Mouse (Mus musculus): ENCODE measurements around the gene Sec14l5. TPM values are rescaled to one million over a fixed set of nuclear protein-coding genes. Genes with fewer than 3 reads are reported as not detected.

Sec14l5 gene
- polyA plus RNA-seq, 2 experiments = 0.01 TPM; not detected in 1

DNA sequence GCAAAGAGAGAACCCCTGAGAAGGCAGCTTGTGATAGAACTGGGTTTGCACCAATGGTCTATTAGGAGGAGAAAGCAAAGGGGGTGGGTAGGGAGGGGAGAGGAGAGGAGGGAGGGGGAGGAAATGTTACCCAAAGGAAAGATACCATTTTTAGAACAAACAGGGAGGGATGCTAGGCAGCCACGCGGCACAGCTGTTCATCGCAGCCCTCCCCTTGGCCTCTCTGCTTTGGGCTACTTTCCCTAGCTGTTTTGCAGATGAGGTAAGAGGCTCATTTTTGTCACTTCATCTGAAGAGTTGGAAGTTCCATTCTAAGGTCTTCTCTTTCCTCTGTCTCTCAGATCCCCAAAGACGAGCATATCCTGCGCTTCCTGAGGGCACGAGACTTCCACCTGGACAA lies 25.7 kb downstream of the Sec14l5 start:
- Histone ChIP-seq H3K9me3 (ENCODE audit: control insufficient read depth, low read length) (no peaks in the 10 kb centered on the region), H3K4me1 (replicated peaks; ENCODE audit: control insufficient read depth in 2 of 2, insufficient read depth in 2 of 2, low read length in 1 of 2) (no peaks in the 10 kb centered on the region), H3K4me3 (ENCODE audit: insufficient read depth in 1 of 2, low read depth in 2 of 2, low read length in 2 of 2) (no peak overlapping the region), H3K36me3 (replicated peaks; ENCODE audit: control insufficient read depth, insufficient read depth, low read depth) (no peaks in the 10 kb centered on the region), H3K9ac (replicated peaks) (no peak overlapping the region), H3K4me2 (ENCODE audit: low read depth) (no peak overlapping the region), H3K27me3 (ENCODE audit: control insufficient read depth, insufficient read depth, low read length) (no peaks in the 10 kb centered on the region), H3K27ac (no peak overlapping the region)
- TF ChIP-seq EP300 (IDR thresholded peaks at IDR 0.05; ENCODE audit: low read depth) (no peak), CTCF (IDR thresholded peaks at IDR 0.05; ENCODE audit: low read depth) (no peak)
- WGBS (ENCODE audit: insufficient replicate concordance) = 81% methylated on average over 6 of the region's 6 CpGs
- DNase-seq (ENCODE audit: low read depth in 3 of 3, low spot score in 3 of 3) = no peak
- no peak for ATAC-seq (ENCODE audit: insufficient read depth)

GRCm38 (mm10) chr16:5183310-5183975 lies 36.5 kb downstream of the Sec14l5 start:
- DNase-seq (ENCODE audit: low read depth in 3 of 3, low spot score in 3 of 3) (no peak), ATAC-seq (ENCODE audit: insufficient read depth) (no peak)
- no peaks in the 10 kb centered on the region for H3K4me1 ChIP-seq (replicated peaks; ENCODE audit: control insufficient read depth in 2 of 2, insufficient read depth in 2 of 2, low read length in 1 of 2)
- no peak overlapping the region for H3K9ac ChIP-seq (replicated peaks)
- H3K27ac ChIP-seq = no peak overlapping the region
- WGBS (ENCODE audit: insufficient replicate concordance) = 69% methylated on average over 18 of the region's 18 CpGs
- no peaks in the 10 kb centered on the region for H3K9me3 ChIP-seq (ENCODE audit: control insufficient read depth, low read length)
- TF ChIP-seq EP300 (IDR thresholded peaks at IDR 0.05; ENCODE audit: low read depth) (no peak), CTCF (IDR thresholded peaks at IDR 0.05; ENCODE audit: low read depth) (no peak)
- no peak overlapping the region for H3K4me2 ChIP-seq (ENCODE audit: low read depth)
- no peak overlapping the region for H3K4me3 ChIP-seq (ENCODE audit: insufficient read depth in 1 of 2, low read depth in 2 of 2, low read length in 2 of 2)
- no peaks in the 10 kb centered on the region for H3K36me3 ChIP-seq (replicated peaks; ENCODE audit: control insufficient read depth, insufficient read depth, low read depth)
- no peaks in the 10 kb centered on the region for H3K27me3 ChIP-seq (ENCODE audit: control insufficient read depth, insufficient read depth, low read length)

- H3K4me3 ChIP-seq (ENCODE audit: insufficient read depth in 1 of 2, low read depth in 2 of 2, low read length in 2 of 2) = no peak overlapping the region
- DNase-seq (ENCODE audit: low read depth in 3 of 3, low spot score in 3 of 3) (no peak), ATAC-seq (ENCODE audit: insufficient read depth) (no peak)
- H3K4me1 ChIP-seq (replicated peaks; ENCODE audit: control insufficient read depth in 2 of 2, insufficient read depth in 2 of 2, low read length in 1 of 2) = no peaks in the 10 kb centered on the region
- no peak overlapping the region for H3K4me2 ChIP-seq (ENCODE audit: low read depth)
- H3K9ac ChIP-seq (replicated peaks) = no peak overlapping the region
- no peaks in the 10 kb centered on the region for H3K27me3 ChIP-seq (ENCODE audit: control insufficient read depth, insufficient read depth, low read length)
- H3K27ac ChIP-seq = no peak overlapping the region
- H3K9me3 ChIP-seq (ENCODE audit: control insufficient read depth, low read length) = no peaks in the 10 kb centered on the region
- TF ChIP-seq EP300 (IDR thresholded peaks at IDR 0.05; ENCODE audit: low read depth) = no peak
- TF ChIP-seq CTCF (IDR thresholded peaks at IDR 0.05; ENCODE audit: low read depth) = no peak
- H3K36me3 ChIP-seq (replicated peaks; ENCODE audit: control insufficient read depth, insufficient read depth, low read depth) = no peaks in the 10 kb centered on the region
- WGBS (ENCODE audit: insufficient replicate concordance) = 28% methylated on average over 8 of the region's 8 CpGs
Observed at GRCm38 (mm10) chr16:5184101-5184500, 37.2 kb downstream of the Sec14l5 start.

DNA sequence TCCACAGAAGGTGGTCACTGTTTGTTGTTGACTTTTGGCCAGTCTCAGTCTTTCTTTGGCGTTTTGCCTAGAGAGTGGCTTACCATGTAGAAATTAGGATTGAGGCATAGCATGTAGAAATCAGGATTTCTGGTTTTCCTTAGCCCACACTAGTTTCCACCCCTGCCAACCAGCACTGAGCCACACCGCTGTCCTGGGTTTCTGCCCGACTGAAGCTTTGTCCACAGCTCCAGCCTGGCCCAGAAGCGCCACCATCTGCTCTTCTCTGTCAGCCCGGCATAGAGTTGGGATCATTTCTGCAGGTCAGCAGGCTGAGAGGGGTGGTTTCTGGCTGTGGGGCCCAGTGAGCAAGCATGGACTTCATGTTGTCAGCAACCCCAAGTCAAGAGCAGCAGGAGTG lies 38.0 kb downstream of the Sec14l5 start:
- WGBS (ENCODE audit: insufficient replicate concordance) = 72% methylated on average over 5 of the region's 5 CpGs
- no peaks in the 10 kb centered on the region for H3K27me3 ChIP-seq (ENCODE audit: control insufficient read depth, insufficient read depth, low read length)
- H3K4me1 ChIP-seq (replicated peaks; ENCODE audit: control insufficient read depth in 2 of 2, insufficient read depth in 2 of 2, low read length in 1 of 2) = no peaks in the 10 kb centered on the region
- no peak overlapping the region for H3K4me2 ChIP-seq (ENCODE audit: low read depth)
- H3K36me3 ChIP-seq (replicated peaks; ENCODE audit: control insufficient read depth, insufficient read depth, low read depth) = no peaks in the 10 kb centered on the region
- no peak for DNase-seq (ENCODE audit: low read depth in 3 of 3, low spot score in 3 of 3)
- ATAC-seq (ENCODE audit: insufficient read depth) = no peak
- H3K9me3 ChIP-seq (ENCODE audit: control insufficient read depth, low read length) = no peaks in the 10 kb centered on the region
- H3K9ac ChIP-seq (replicated peaks) = no peak overlapping the region
- no peak overlapping the region for H3K27ac ChIP-seq
- TF ChIP-seq EP300 (IDR thresholded peaks at IDR 0.05; ENCODE audit: low read depth) = no peak
- no peak for TF ChIP-seq CTCF (IDR thresholded peaks at IDR 0.05; ENCODE audit: low read depth)
- H3K4me3 ChIP-seq (ENCODE audit: insufficient read depth in 1 of 2, low read depth in 2 of 2, low read length in 2 of 2) = no peak overlapping the region

DNA sequence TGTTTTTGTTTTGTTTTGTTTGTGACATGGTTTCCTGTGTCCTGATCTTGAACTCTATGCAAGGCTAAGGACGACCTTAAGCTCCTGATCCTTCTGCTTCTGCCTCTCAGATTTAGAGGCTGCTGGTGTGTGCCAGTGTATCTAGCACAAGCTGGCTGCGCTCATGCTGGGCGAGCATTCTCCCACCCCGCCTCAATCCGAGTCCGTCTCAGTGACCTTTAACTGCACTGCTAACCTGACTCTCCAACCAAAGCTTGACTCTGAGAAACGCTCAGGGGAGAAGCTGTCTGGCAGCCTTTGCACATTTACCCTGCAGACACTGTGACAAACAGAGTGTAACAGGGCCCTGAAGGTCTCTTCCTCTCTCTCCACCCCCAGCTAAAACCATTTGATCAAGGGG lies 38.8 kb downstream of the Sec14l5 start:
- 63% methylated on average over 7 of the region's 7 CpGs for WGBS (ENCODE audit: insufficient replicate concordance)
- TF ChIP-seq CTCF (IDR thresholded peaks at IDR 0.05; ENCODE audit: low read depth) = no peak
- TF ChIP-seq EP300 (IDR thresholded peaks at IDR 0.05; ENCODE audit: low read depth) = no peak
- no peak overlapping the region for H3K4me2 ChIP-seq (ENCODE audit: low read depth)
- H3K36me3 ChIP-seq (replicated peaks; ENCODE audit: control insufficient read depth, insufficient read depth, low read depth) = no peaks in the 10 kb centered on the region
- H3K27me3 ChIP-seq (ENCODE audit: control insufficient read depth, insufficient read depth, low read length) = no peaks in the 10 kb centered on the region
- ATAC-seq (ENCODE audit: insufficient read depth) (no peak), DNase-seq (ENCODE audit: low read depth in 3 of 3, low spot score in 3 of 3) (no peak)
- no peak overlapping the region for H3K9ac ChIP-seq (replicated peaks)
- H3K9me3 ChIP-seq (ENCODE audit: control insufficient read depth, low read length) = no peaks in the 10 kb centered on the region
- no peak overlapping the region for H3K4me3 ChIP-seq (ENCODE audit: insufficient read depth in 1 of 2, low read depth in 2 of 2, low read length in 2 of 2)
- H3K4me1 ChIP-seq (replicated peaks; ENCODE audit: control insufficient read depth in 2 of 2, insufficient read depth in 2 of 2, low read length in 1 of 2) = no peaks in the 10 kb centered on the region
- no peak overlapping the region for H3K27ac ChIP-seq

All from liver, embryonic 14.5 days (tissue).